Mouse (Mus musculus): ENCODE results near the gene Dchs1.
A peak's percentile ranks its signal among the peaks of the same experiment; 100 is the strongest.

The Dchs1 gene

GRCm38 (mm10) chr7:105802312-105802711 lies 14.9 kb upstream of the Dchs1 start:
- H3K27me3 ChIP-seq (ENCODE audit: control insufficient read depth, insufficient read depth, low read length, poor library complexity, severe bottlenecking) = no peaks in the 10 kb centered on the region
- DNase-seq (ENCODE audit: low read depth, low spot score) = no peak

GRCm38 (mm10) chr7:105796972-105797371 lies 9.5 kb upstream of the Dchs1 start:
- DNase-seq (ENCODE audit: low read depth, low spot score) = no peak
- Histone ChIP-seq H3K36me3 (ENCODE audit: control insufficient read depth, insufficient read depth, low read length, poor library complexity, severe bottlenecking) (no peaks in the 10 kb centered on the region), H3K27me3 (ENCODE audit: control insufficient read depth, insufficient read depth, low read length, poor library complexity, severe bottlenecking) (no peaks in the 10 kb centered on the region)

More at GRCm38 (mm10) chr7:105802312-105802711, 14.9 kb upstream of the Dchs1 start:
- H3K36me3 ChIP-seq (ENCODE audit: control insufficient read depth, insufficient read depth, low read length, poor library complexity, severe bottlenecking) = no peaks in the 10 kb centered on the region

GRCm38 (mm10) chr7:105795759-105796366 lies 8.4 kb upstream of the Dchs1 start:
- no peaks in the 10 kb centered on the region for H3K36me3 ChIP-seq (ENCODE audit: control insufficient read depth, insufficient read depth, low read length, poor library complexity, severe bottlenecking)
- peak; percentile 14 for DNase-seq (ENCODE audit: low read depth, low spot score)
- no peaks in the 10 kb centered on the region for H3K27me3 ChIP-seq (ENCODE audit: control insufficient read depth, insufficient read depth, low read length, poor library complexity, severe bottlenecking)

DNA sequence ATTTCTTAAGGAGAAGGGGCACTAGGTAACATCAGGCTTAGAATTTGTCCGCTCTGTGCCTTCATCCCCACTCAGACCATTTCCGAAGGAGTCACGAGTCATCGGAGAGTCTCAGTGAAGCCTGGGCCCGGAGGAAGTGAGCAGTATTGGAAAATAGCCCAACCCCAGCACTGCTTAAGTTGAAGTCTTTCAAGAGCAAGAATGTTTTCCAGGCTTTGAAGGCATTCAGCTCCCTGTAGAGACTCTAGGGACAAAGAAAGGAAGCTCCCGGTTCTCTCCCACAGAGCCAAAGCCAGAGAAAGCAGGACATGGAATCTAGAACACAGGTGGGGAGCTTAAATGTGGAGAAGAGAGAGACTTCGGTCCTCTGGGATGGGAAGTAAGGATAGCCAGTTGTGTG lies 6.2 kb upstream of the Dchs1 start:
- no peak for DNase-seq (ENCODE audit: low read depth, low spot score)
- Histone ChIP-seq H3K36me3 (ENCODE audit: control insufficient read depth, insufficient read depth, low read length, poor library complexity, severe bottlenecking) (no peaks in the 10 kb centered on the region), H3K27me3 (ENCODE audit: control insufficient read depth, insufficient read depth, low read length, poor library complexity, severe bottlenecking) (no peaks in the 10 kb centered on the region)

- no peak for DNase-seq (ENCODE audit: low read depth, low spot score)
- Histone ChIP-seq H3K27me3 (ENCODE audit: control insufficient read depth, insufficient read depth, low read length, poor library complexity, severe bottlenecking) (0 out of 2 replicates have a peak, but pooled peaks cover 2% of the 10 kb centered on the region), H3K36me3 (ENCODE audit: control insufficient read depth, insufficient read depth, low read length, poor library complexity, severe bottlenecking) (no peaks in the 10 kb centered on the region)
These were observed 3.7 kb upstream of the Dchs1 start for GRCm38 (mm10) chr7:105791147-105791546.

- no peak for DNase-seq (ENCODE audit: low read depth, low spot score)
- Histone ChIP-seq H3K36me3 (ENCODE audit: control insufficient read depth, insufficient read depth, low read length, poor library complexity, severe bottlenecking) (no peaks in the 10 kb centered on the region), H3K27me3 (ENCODE audit: control insufficient read depth, insufficient read depth, low read length, poor library complexity, severe bottlenecking) (0 out of 2 replicates have a peak, but pooled peaks cover 2% of the 10 kb centered on the region)
These were observed 759 bp downstream of the Dchs1 start for GRCm38 (mm10) chr7:105786506-105787284.

GRCm38 (mm10) chr7:105784556-105784955 lies 2.9 kb downstream of the Dchs1 start:
- H3K27me3 ChIP-seq (ENCODE audit: control insufficient read depth, insufficient read depth, low read length, poor library complexity, severe bottlenecking) = 0 out of 2 replicates have a peak, but pooled peaks cover 2% of the 10 kb centered on the region
- H3K36me3 ChIP-seq (ENCODE audit: control insufficient read depth, insufficient read depth, low read length, poor library complexity, severe bottlenecking) = no peaks in the 10 kb centered on the region
- DNase-seq (ENCODE audit: low read depth, low spot score) = no peak

DNA sequence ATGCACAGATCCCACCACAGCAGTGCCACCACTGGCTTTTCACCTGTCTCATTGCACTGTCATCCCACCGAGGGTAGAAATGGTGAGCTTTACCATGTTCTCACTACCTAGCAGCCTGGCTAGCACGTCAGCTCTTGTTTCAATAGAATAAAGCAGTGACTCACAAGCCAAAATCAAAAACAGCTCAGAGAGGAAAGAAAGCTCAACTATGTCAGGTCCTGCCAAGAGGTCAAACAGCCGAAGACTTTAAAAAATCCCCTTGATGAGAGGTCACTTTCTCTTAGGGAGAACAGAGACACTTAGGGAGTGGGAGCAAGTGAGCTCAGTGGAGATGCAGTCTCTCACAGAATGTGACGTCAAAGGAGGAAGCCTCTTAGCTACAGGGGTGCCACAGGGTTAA lies 3.6 kb downstream of the Dchs1 start:
- H3K27me3 ChIP-seq (ENCODE audit: control insufficient read depth, insufficient read depth, low read length, poor library complexity, severe bottlenecking) = 0 out of 2 replicates have a peak, but pooled peaks cover 2% of the 10 kb centered on the region
- no peak for DNase-seq (ENCODE audit: low read depth, low spot score)
- H3K36me3 ChIP-seq (ENCODE audit: control insufficient read depth, insufficient read depth, low read length, poor library complexity, severe bottlenecking) = no peaks in the 10 kb centered on the region

- peak; percentile 43 for DNase-seq (ENCODE audit: low read depth, low spot score)
- H3K27me3 ChIP-seq (ENCODE audit: control insufficient read depth, insufficient read depth, low read length, poor library complexity, severe bottlenecking) = no peaks in the 10 kb centered on the region
These were observed 8.7 kb downstream of the Dchs1 start for GRCm38 (mm10) chr7:105778553-105779265.

GRCm38 (mm10) chr7:105777797-105778552 lies 9.5 kb downstream of the Dchs1 start:
- no peaks in the 10 kb centered on the region for H3K36me3 ChIP-seq (ENCODE audit: control insufficient read depth, insufficient read depth, low read length, poor library complexity, severe bottlenecking)
- peak; percentile 47 for DNase-seq (ENCODE audit: low read depth, low spot score)
- H3K27me3 ChIP-seq (ENCODE audit: control insufficient read depth, insufficient read depth, low read length, poor library complexity, severe bottlenecking) = no peaks in the 10 kb centered on the region

More at GRCm38 (mm10) chr7:105778553-105779265, 8.7 kb downstream of the Dchs1 start:
- no peaks in the 10 kb centered on the region for H3K36me3 ChIP-seq (ENCODE audit: control insufficient read depth, insufficient read depth, low read length, poor library complexity, severe bottlenecking)

- H3K27me3 ChIP-seq (ENCODE audit: control insufficient read depth, insufficient read depth, low read length, poor library complexity, severe bottlenecking) = no peaks in the 10 kb centered on the region
- no peaks in the 10 kb centered on the region for H3K36me3 ChIP-seq (ENCODE audit: control insufficient read depth, insufficient read depth, low read length, poor library complexity, severe bottlenecking)
- DNase-seq (ENCODE audit: low read depth, low spot score) = no peak
These were observed 10.1 kb downstream of the Dchs1 start for GRCm38 (mm10) chr7:105777316-105777715.

DNA sequence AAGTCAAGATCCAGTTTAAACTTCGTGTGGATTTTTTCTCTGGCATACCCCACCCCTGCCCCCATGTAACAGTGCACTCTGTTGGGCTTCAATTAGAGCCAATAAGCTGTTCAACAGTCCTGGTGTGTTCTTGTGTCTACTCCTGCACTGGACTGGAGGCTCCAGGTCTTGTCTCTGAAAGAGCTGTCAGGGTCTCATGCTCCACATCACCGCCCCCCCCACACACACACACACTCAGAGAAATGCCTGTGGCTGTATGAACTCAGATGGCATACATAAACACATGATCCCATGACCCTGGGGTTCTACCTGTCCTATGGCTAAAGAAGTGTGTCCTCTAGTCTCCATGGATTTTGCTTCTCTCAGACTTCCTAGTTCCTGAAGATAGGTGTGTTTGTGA lies 11.4 kb downstream of the Dchs1 start:
- H3K27me3 ChIP-seq (ENCODE audit: control insufficient read depth, insufficient read depth, low read length, poor library complexity, severe bottlenecking) = no peaks in the 10 kb centered on the region
- no peak for DNase-seq (ENCODE audit: low read depth, low spot score)
- no peaks in the 10 kb centered on the region for H3K36me3 ChIP-seq (ENCODE audit: control insufficient read depth, insufficient read depth, low read length, poor library complexity, severe bottlenecking)

DNA sequence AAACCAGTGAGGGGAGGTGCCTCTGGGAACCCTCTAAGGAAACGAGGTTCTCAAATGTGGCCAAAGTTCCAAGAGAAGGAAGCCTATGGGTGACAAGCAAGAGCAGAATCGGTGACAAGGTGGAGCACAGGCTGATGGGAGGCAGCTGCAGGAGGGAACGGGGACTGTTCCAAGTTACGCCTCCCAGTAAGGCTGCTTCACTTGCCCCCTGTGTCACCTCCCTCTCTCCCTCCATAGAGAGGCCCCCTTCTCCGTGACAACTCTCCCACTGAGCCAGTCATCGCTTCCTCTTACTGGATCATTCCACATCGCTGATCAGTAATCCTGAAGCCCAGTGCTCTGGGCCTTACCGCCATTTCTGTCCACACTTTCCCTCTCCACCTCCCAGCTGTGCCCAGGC lies 12.8 kb downstream of the Dchs1 start:
- no peak for DNase-seq (ENCODE audit: low read depth, low spot score)
- Histone ChIP-seq H3K27me3 (ENCODE audit: control insufficient read depth, insufficient read depth, low read length, poor library complexity, severe bottlenecking) (no peaks in the 10 kb centered on the region), H3K36me3 (ENCODE audit: control insufficient read depth, insufficient read depth, low read length, poor library complexity, severe bottlenecking) (no peaks in the 10 kb centered on the region)

DNA sequence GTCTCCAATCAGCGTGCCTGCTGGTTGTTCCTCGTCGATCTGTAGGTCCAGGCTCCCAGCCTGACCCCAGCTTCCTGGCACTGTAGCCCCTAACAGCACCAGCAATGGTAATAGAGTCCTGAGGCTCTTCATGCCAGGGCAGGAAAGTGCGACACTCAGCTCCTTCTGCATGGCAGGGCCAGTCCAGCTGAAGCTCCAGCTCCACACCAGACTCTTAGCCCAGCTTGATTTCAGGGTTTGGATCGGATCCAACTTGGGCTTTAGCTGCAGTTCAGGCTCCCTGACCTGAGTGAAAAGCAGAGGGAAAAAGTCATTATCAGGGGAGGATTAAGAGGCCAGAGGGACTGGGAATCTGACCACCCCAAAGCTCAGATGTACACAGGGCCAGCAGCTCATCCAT lies 14.4 kb downstream of the Dchs1 start:
- no peak for DNase-seq (ENCODE audit: low read depth, low spot score)
- Histone ChIP-seq H3K36me3 (ENCODE audit: control insufficient read depth, insufficient read depth, low read length, poor library complexity, severe bottlenecking) (no peaks in the 10 kb centered on the region), H3K27me3 (ENCODE audit: control insufficient read depth, insufficient read depth, low read length, poor library complexity, severe bottlenecking) (no peaks in the 10 kb centered on the region)
